Comparison of ENCODE assay signal across 25 mouse cellular contexts in genomic region chr3:37602890-37603289, GRCm38 (mm10). TPM values are rescaled to one million over a fixed set of nuclear protein-coding genes. Genes with fewer than 3 reads are reported as not detected.
A peak's percentile ranks its signal among the peaks of the same experiment; 100 is the strongest.
DNase-seq lines count a peak whose midpoint lies in the region; ATAC-seq lines count a peak whose summit lies in the region.
"Had no signal": no experiment of that assay in that cellular context is flagged by ENCODE, and none has a peak within 500 bp of the region (broad histone marks: within the 10 kb centered on the region; RNA-seq: fewer than 3 reads in every experiment).

No protein-coding gene starts in this region.

- peaks cover 32% of the 10 kb centered on the region for H3K4me1 ChIP-seq in forebrain, embryonic 10.5 days
- H3K4me1 ChIP-seq in forebrain, embryonic 13.5 days, result peaks cover 20% of the 10 kb centered on the region
- H3K4me1 ChIP-seq in liver, embryonic 12.5 days, result peaks cover 15% of the 10 kb centered on the region
- peaks cover 13% of the 10 kb centered on the region for H3K4me1 ChIP-seq in liver, embryonic 15.5 days (replicated peaks)
- H3K4me1 ChIP-seq: heart, embryonic 12.5 days had no signal

- peaks cover 5% of the 10 kb centered on the region for H3K9me3 ChIP-seq in forebrain, embryonic 10.5 days
- 0 out of 2 replicates have a peak, but pooled peaks cover 4% of the 10 kb centered on the region for H3K9me3 ChIP-seq in forebrain, embryonic 13.5 days (replicated peaks)
- H3K9me3 ChIP-seq in liver, embryonic 12.5 days (replicated peaks), result peaks cover 4% of the 10 kb centered on the region; the same call in 1 of the 2 replicates
- no peaks in the 10 kb centered on the region for H3K9me3 ChIP-seq in liver, embryonic 15.5 days (replicated peaks)
- H3K9me3 ChIP-seq: embryonic facial prominence, embryonic 12.5 days; forebrain, embryonic 12.5 days; heart, embryonic 15.5 days; hindbrain, embryonic 15.5 days had no signal

- no peak for DNase-seq in forebrain, embryonic 10.5 days (ENCODE audit: extremely low spot score, low spot score)
- no peak for DNase-seq in urinary bladder, adult 18-20 months (ENCODE audit: low spot score in 2 of 2)
- no peak for DNase-seq in spleen, adult 12 weeks (ENCODE audit: low spot score)
- no peak for DNase-seq in heart, postnatal 36 days
- DNase-seq: adrenal gland, adult 8-10 months; adrenal gland, postnatal 25 days; cerebellum, adult 11-12 months; cerebellum, adult 8-10 months; cerebellum, postnatal 10 days; cerebellum, postnatal 36 days; gastrocnemius, postnatal 25 days; heart, postnatal 14 days had no signal

- no peaks in the 10 kb centered on the region for H3K36me3 ChIP-seq in forebrain, embryonic 10.5 days (replicated peaks)
- H3K36me3 ChIP-seq in forebrain, embryonic 13.5 days (ENCODE audit: poor library complexity, severe bottlenecking), result no peaks in the 10 kb centered on the region
- H3K36me3 ChIP-seq in liver, embryonic 12.5 days, result no peaks in the 10 kb centered on the region
- no peaks in the 10 kb centered on the region for H3K36me3 ChIP-seq in liver, embryonic 15.5 days (replicated peaks)
- H3K36me3 ChIP-seq: embryonic facial prominence, embryonic 12.5 days; embryonic facial prominence, embryonic 15.5 days; forebrain, embryonic 12.5 days; heart, embryonic 12.5 days; heart, embryonic 15.5 days; hindbrain, embryonic 12.5 days; hindbrain, embryonic 15.5 days had no signal

- 89% methylated on average over 7 of the region's 7 CpGs for WGBS in forebrain, embryonic 10.5 days
- 95% methylated on average over 7 of the region's 7 CpGs for WGBS in forebrain, embryonic 13.5 days
- 63% methylated on average over 7 of the region's 7 CpGs for WGBS in liver, embryonic 12.5 days (ENCODE audit: insufficient replicate concordance)
- 64% methylated on average over 7 of the region's 7 CpGs for WGBS in liver, embryonic 15.5 days (ENCODE audit: insufficient replicate concordance)

- no peak overlapping the region for H3K4me2 ChIP-seq in forebrain, embryonic 13.5 days
- H3K4me2 ChIP-seq in liver, embryonic 12.5 days, result peak overlapping the region; percentile 9; the same call in 1 of the 2 replicates
- no peak overlapping the region for H3K4me2 ChIP-seq in liver, embryonic 15.5 days
- H3K4me2 ChIP-seq: embryonic facial prominence, embryonic 12.5 days; embryonic facial prominence, embryonic 15.5 days; forebrain, embryonic 12.5 days; heart, embryonic 12.5 days; heart, embryonic 15.5 days; hindbrain, embryonic 12.5 days; hindbrain, embryonic 15.5 days had no signal

- no peaks in the 10 kb centered on the region for H3K27me3 ChIP-seq in forebrain, embryonic 10.5 days (ENCODE audit: poor library complexity, severe bottlenecking)
- no peaks in the 10 kb centered on the region for H3K27me3 ChIP-seq in forebrain, embryonic 13.5 days
- H3K27me3 ChIP-seq in liver, embryonic 12.5 days (replicated peaks), result peaks cover 16% of the 10 kb centered on the region; the same call in 1 of the 2 replicates
- no peaks in the 10 kb centered on the region for H3K27me3 ChIP-seq in liver, embryonic 15.5 days
- H3K27me3 ChIP-seq: embryonic facial prominence, embryonic 12.5 days; embryonic facial prominence, embryonic 15.5 days; forebrain, embryonic 12.5 days; heart, embryonic 12.5 days; heart, embryonic 15.5 days; hindbrain, embryonic 12.5 days; hindbrain, embryonic 15.5 days had no signal

- no peak for ATAC-seq in forebrain, embryonic 13.5 days
- ATAC-seq in granulocyte monocyte progenitor cell, adult 5-6 weeks (replicated peaks; ENCODE audit: poor library complexity, severe bottlenecking), result peak; percentile 6; the same call in 1 of the 2 replicates
- peak; percentile 81 for ATAC-seq in liver, embryonic 12.5 days
- peak; percentile 56 for ATAC-seq in liver, embryonic 15.5 days (ENCODE audit: insufficient read depth)
- ATAC-seq: activated CD4-positive, CD25-positive, alpha-beta regulatory T cell, adult 4 months; forebrain, embryonic 16.5 days had no signal

- H3K9ac ChIP-seq in forebrain, embryonic 13.5 days, result no peak overlapping the region
- H3K9ac ChIP-seq in liver, embryonic 12.5 days, result no peak overlapping the region
- no peak overlapping the region for H3K9ac ChIP-seq in liver, embryonic 15.5 days
- H3K9ac ChIP-seq: embryonic facial prominence, embryonic 12.5 days; embryonic facial prominence, embryonic 15.5 days; forebrain, embryonic 12.5 days; heart, embryonic 12.5 days; heart, embryonic 15.5 days; hindbrain, embryonic 12.5 days; hindbrain, embryonic 15.5 days had no signal

- peak overlapping the region; percentile 53; the same call in 1 of the 2 replicates for H3K27ac ChIP-seq in forebrain, embryonic 10.5 days
- H3K27ac ChIP-seq in forebrain, embryonic 13.5 days, result no peak overlapping the region
- H3K27ac ChIP-seq in liver, embryonic 12.5 days, result no peak overlapping the region
- H3K27ac ChIP-seq in liver, embryonic 15.5 days (replicated peaks), result no peak overlapping the region
- H3K27ac ChIP-seq: embryonic facial prominence, embryonic 12.5 days; embryonic facial prominence, embryonic 15.5 days; forebrain, embryonic 12.5 days; heart, embryonic 15.5 days; hindbrain, embryonic 12.5 days; hindbrain, embryonic 15.5 days had no signal

- intact Hi-C loops in heart, postnatal 36 days (cut with DNase I), result no loop called here

- H3K4me3 ChIP-seq in forebrain, embryonic 10.5 days, result no peak overlapping the region
- no peak overlapping the region for H3K4me3 ChIP-seq in forebrain, embryonic 13.5 days
- H3K4me3 ChIP-seq in liver, embryonic 12.5 days, result no peak overlapping the region
- no peak overlapping the region for H3K4me3 ChIP-seq in liver, embryonic 15.5 days (replicated peaks)
- H3K4me3 ChIP-seq: embryonic facial prominence, embryonic 12.5 days; embryonic facial prominence, embryonic 15.5 days; forebrain, embryonic 12.5 days; heart, embryonic 12.5 days; heart, embryonic 15.5 days; hindbrain, embryonic 12.5 days; hindbrain, embryonic 15.5 days had no signal

RNA-seq across cellular contexts. Expression of gene Spry1, which starts 36.9 kb away (rescaled TPM):
- 21.6 and 29.1 TPM in 2 replicates for polyA plus RNA-seq in forebrain, embryonic 10.5 days (2016; fragmentation: Nextera tagmentation; extraction: Ambion mirVana)
- polyA plus RNA-seq in forebrain, embryonic 13.5 days (2015; fragmentation: Nextera tagmentation; extraction: Ambion mirVana), result 6.1 and 9.8 TPM in 2 replicates
- 2.1 and 3.7 TPM in 2 replicates for total RNA-seq in granulocyte monocyte progenitor cell, adult 5-6 weeks (2014; fragmentation: Nextera tagmentation)
- total RNA-seq in granulocyte monocyte progenitor cell, adult 5-6 weeks (2017), result 2.6 and 3.1 TPM in 2 replicates
- 4.3 and 4.7 TPM in 2 replicates for polyA plus RNA-seq in liver, embryonic 12.5 days (2016; fragmentation: Nextera tagmentation; extraction: Ambion mirVana)
- 3.0 and 3.9 TPM in 2 replicates for polyA plus RNA-seq in liver, embryonic 15.5 days (2015; fragmentation: Nextera tagmentation; extraction: Ambion mirVana)
- total RNA-seq in heart, postnatal 36 days (2021), result 10 to 100 TPM; 19.9 to 21.5 TPM
